Mouse (Mus musculus) liver, embryonic 14.5 days (tissue): Measurements from ENCODE around the gene Ggcx. TPM values are rescaled to one million over a fixed set of nuclear protein-coding genes. Genes with fewer than 3 reads are reported as not detected.
A peak's percentile ranks its signal among the peaks of the same experiment; 100 is the strongest.

Experiments
- ATAC-seq: fragments of 200-750 bp; cut with Nextera tagmentation; 2 replicates; pipeline ENCODE4 v1.8.0; 2017; ENCODE audit warnings: moderate number of reproducible peaks, mild to moderate bottlenecking, moderate library complexity; ENCODE audit not compliant: insufficient read depth
- DNase-seq, 3 experiments: peaks; one replicate each; pipeline ENCODE4 v3.0.0-alpha.2; 2012 to 2013; ENCODE audit warnings: low read depth in 3 of 3, low spot score in 3 of 3
- H3K27ac ChIP-seq: fragments of 300-500 bp; sonication (generic); 2 replicates; pipeline ENCODE4 v1.5.1; 2014; ENCODE audit warnings: moderate library complexity, mild to moderate bottlenecking, control low read depth, inconsistent platforms
- H3K27me3 ChIP-seq: fragments of 300-500 bp; sonication (generic); 2 replicates; pipeline ENCODE4 v1.6.1; 2014; ENCODE audit warnings: mild to moderate bottlenecking, low read length, moderate library complexity; ENCODE audit not compliant: control insufficient read depth, insufficient read depth
- H3K36me3 ChIP-seq: fragments of 300-500 bp; sonication (generic); replicated peaks from 2 replicates; pipeline ENCODE4 v1.6.1; 2014; ENCODE audit warnings: low read depth; ENCODE audit not compliant: control insufficient read depth, insufficient read depth
- H3K4me1 ChIP-seq, 2 experiments: fragments of 200-500 bp in 1 of 2; fragments of 300-500 bp in 1 of 2; sonication (generic) in 1 of 2; replicated peaks; 2 replicates each; pipeline ENCODE4 v1.6.1; 2012 to 2014; ENCODE audit warnings: antibody characterized with exemption in 1 of 2, inconsistent platforms in 1 of 2, low read length in 1 of 2; ENCODE audit not compliant: control insufficient read depth in 2 of 2, insufficient read depth in 2 of 2
- H3K4me2 ChIP-seq: fragments of 300-500 bp; sonication (generic); 2 replicates; pipeline ENCODE4 v1.6.1; 2014; ENCODE audit warnings: low read depth, mild to moderate bottlenecking, control low read depth, moderate library complexity
- H3K4me3 ChIP-seq, 2 experiments: fragments of 200-500 bp in 1 of 2; fragments of 300-500 bp in 1 of 2; sonication (generic) in 1 of 2; 2 replicates each; pipeline ENCODE4 v1.5.1; 2012 to 2014; ENCODE audit warnings: low read depth in 2 of 2, low read length in 2 of 2, mild to moderate bottlenecking in 2 of 2, control low read depth in 1 of 2, inconsistent platforms in 1 of 2, moderate library complexity in 1 of 2; ENCODE audit not compliant: insufficient read depth in 1 of 2
- H3K9ac ChIP-seq: fragments of 300-500 bp; sonication (generic); replicated peaks from 2 replicates; pipeline ENCODE4 v1.6.1; 2014; ENCODE audit warnings: mild to moderate bottlenecking, control low read depth, moderate library complexity
- H3K9me3 ChIP-seq: fragments of 300-500 bp; sonication (generic); 2 replicates; pipeline ENCODE4 v1.6.1; 2016; ENCODE audit warnings: low read length, mixed read lengths; ENCODE audit not compliant: control insufficient read depth
- CTCF ChIP-seq: IDR thresholded peaks from 2 replicates; pipeline ENCODE4 v1.5.1; 2016; ENCODE audit warnings: antibody characterized with exemption, low read depth, control low read depth
- EP300 ChIP-seq: IDR thresholded peaks from 2 replicates; pipeline ENCODE4 v1.6.1; 2016; ENCODE audit warnings: antibody characterized with exemption, low read depth
- WGBS: fragments of 180-500 bp; shearing (Covaris S2); extraction: QIAGEN DNeasy Blood & Tissue Kit; methylation state at CpG from one replicate; pipeline ENCODE4 v1.1.7; 2014; ENCODE audit not compliant: insufficient replicate concordance; 5-methylcytosine and 5-hydroxymethylcytosine counted together
- polyA plus RNA-seq, 2 experiments: library from polyadenylated mRNA; depleted of rRNA in 1 of 2; stranded (reverse) in 1 of 2; unstranded in 1 of 2; fragments of >200 nt; fragmentation: Nextera tagmentation in 1 of 2; extraction: Ambion mirVana in 1 of 2; gene quantifications; 2 replicates each; pipeline versions ENCODE4 v1.2.1 to v1.2.3; 2012 to 2014

Ggcx gene
- polyA plus RNA-seq, 2 experiments = 5.7 to 11.3 TPM

GRCm38 (mm10) chr6:72386561-72386960 lies 27.5 kb upstream of the Ggcx start:
- DNase-seq = no peak
- 84% methylated on average over 2 of the region's 2 CpGs for WGBS
- ATAC-seq = no peak
- no peaks in the 10 kb centered on the region for H3K27me3 ChIP-seq
- H3K27ac ChIP-seq = peak overlapping the region; percentile 93
- no peak overlapping the region for H3K4me3 ChIP-seq
- H3K9ac ChIP-seq = no peak overlapping the region
- H3K4me2 ChIP-seq = peak overlapping the region; percentile 16
- peaks cover 55 to 70% of the 10 kb centered on the region in 2 experiments for H3K4me1 ChIP-seq
- TF ChIP-seq EP300 = no peak
- TF ChIP-seq CTCF = no peak
- H3K9me3 ChIP-seq = no peaks in the 10 kb centered on the region
- H3K36me3 ChIP-seq = peaks cover 33% of the 10 kb centered on the region

DNA sequence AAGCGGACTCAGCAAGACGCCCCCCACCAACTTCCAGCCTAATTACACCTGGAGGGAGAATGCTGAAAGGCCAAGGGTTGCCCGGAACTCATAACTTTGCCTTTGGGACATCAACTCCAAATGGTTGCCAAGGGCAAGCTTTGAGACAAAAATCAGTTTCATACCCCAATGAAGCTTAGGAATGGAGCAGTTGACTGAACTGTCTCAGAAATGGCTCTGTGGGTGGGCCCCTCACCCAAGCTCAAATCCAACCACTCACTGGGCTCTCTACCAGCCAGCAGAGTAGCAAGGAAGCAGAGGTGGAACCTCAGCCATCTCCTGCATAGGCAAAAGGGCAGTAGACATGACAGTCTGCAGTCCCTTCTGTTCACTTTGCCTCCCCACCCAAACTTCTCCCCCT lies 26.3 kb upstream of the Ggcx start:
- 72% methylated on average over 3 of the region's 3 CpGs for WGBS
- TF ChIP-seq EP300 = no peak
- TF ChIP-seq CTCF = no peak
- Histone ChIP-seq H3K9ac (peak overlapping the region; percentile 99), H3K27me3 (no peaks in the 10 kb centered on the region), H3K9me3 (no peaks in the 10 kb centered on the region), H3K4me3 (peak overlapping the region; percentile 91 to 97), H3K4me1 (peaks cover 57 to 67% of the 10 kb centered on the region in 2 experiments), H3K27ac (peak overlapping the region; percentile 99), H3K4me2 (peak overlapping the region; percentile 79), H3K36me3 (peaks cover 33% of the 10 kb centered on the region)
- ATAC-seq = no peak
- DNase-seq = no peak

DNA sequence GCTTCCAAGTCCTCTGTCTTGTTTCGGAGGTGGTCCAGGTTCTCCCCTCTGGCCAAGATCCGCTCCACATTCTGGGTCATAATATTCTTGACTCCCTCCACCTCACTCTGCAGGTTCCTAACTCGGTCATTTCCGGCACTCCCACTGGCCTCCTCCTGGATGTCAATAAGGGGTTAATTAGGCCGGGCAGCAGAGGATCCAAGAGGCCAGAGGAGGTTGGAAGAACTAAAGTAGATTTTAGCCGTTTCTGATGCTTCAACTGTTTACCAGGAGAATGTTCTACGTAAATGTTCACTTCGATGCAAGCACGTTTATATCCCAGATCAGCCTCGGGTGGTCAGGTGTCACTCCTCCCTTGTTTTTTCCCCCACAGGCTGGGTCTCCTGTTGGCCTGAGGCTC lies 25.8 kb upstream of the Ggcx start:
- Histone ChIP-seq H3K4me3 (peak overlapping the region; percentile 91 to 97), H3K4me1 (peaks cover 53 to 64% of the 10 kb centered on the region in 2 experiments), H3K9me3 (no peaks in the 10 kb centered on the region), H3K27me3 (no peaks in the 10 kb centered on the region), H3K4me2 (peak overlapping the region; percentile 79), H3K9ac (peak overlapping the region; percentile 99), H3K36me3 (peaks cover 33% of the 10 kb centered on the region), H3K27ac (peak overlapping the region; percentile 99)
- no peak for ATAC-seq
- no peak for TF ChIP-seq EP300
- no peak for TF ChIP-seq CTCF
- 46% methylated on average over 10 of the region's 10 CpGs for WGBS
- no peak for DNase-seq

GRCm38 (mm10) chr6:72388791-72389329 lies 25.2 kb upstream of the Ggcx start:
- peaks cover 33% of the 10 kb centered on the region for H3K36me3 ChIP-seq
- H3K27me3 ChIP-seq = no peaks in the 10 kb centered on the region
- no peak for TF ChIP-seq CTCF
- no peak for TF ChIP-seq EP300
- H3K9ac ChIP-seq = peak overlapping the region; percentile 99
- peak overlapping the region; percentile 79 for H3K4me2 ChIP-seq
- 31% methylated on average over 6 of the region's 6 CpGs for WGBS
- DNase-seq (no peak), ATAC-seq (no peak)
- H3K9me3 ChIP-seq = no peaks in the 10 kb centered on the region
- H3K4me3 ChIP-seq = peak overlapping the region; percentile 91 to 97
- H3K27ac ChIP-seq = peak overlapping the region; percentile 99
- H3K4me1 ChIP-seq = peaks cover 49 to 58% of the 10 kb centered on the region in 2 experiments

DNA sequence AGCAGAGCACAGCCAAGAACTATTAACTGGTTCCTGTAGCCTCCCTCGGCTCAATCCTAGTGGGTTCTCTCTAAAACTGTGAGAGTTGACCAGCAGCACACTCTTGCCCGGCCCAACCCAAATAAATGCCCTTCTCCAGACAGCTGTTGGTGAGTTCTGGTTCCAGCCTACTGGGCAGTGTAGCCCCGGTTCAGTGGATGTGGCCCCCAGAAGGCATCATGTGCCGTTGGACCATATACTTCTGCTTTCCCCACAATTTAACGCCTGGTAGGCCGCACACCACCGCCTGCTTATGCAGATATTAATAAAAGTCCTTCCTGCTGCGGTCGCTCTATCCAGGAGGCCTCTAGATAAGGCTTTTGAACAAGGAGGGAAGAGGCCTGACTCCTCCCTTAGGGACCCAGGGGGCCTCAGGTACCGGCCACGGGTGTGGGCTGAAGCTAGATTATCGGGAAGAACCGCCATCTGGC lies 24.6 kb upstream of the Ggcx start:
- Histone ChIP-seq H3K9me3 (no peaks in the 10 kb centered on the region), H3K4me2 (peak overlapping the region; percentile 79), H3K4me1 (peaks cover 42 to 54% of the 10 kb centered on the region in 2 experiments), H3K36me3 (peaks cover 33% of the 10 kb centered on the region), H3K27ac (peak overlapping the region; percentile 99), H3K9ac (peak overlapping the region; percentile 99), H3K4me3 (peak overlapping the region; percentile 91 to 97), H3K27me3 (no peaks in the 10 kb centered on the region)
- WGBS = 2% methylated on average over 13 of the region's 13 CpGs
- peak; percentile 90 for ATAC-seq
- TF ChIP-seq EP300 (peak; percentile 94), CTCF (peak; percentile 16)
- peak; percentile 88 to 90 (median 89) for DNase-seq
